Mouse (Mus musculus) heart, adult 2 months (tissue): Measurements from ENCODE around the gene Jam3.

Experiments
- CTCF ChIP-seq: fragments of 200-600 bp; IDR thresholded peaks from 2 replicates; pipeline ENCODE4 v1.8.1; 2022; ENCODE audit warnings: antibody characterized with exemption, mild to moderate bottlenecking, moderate library complexity
- POLR2A ChIP-seq: fragments of 200-500 bp; IDR thresholded peaks from 2 replicates; pipeline ENCODE4 v1.6.1; 2011; ENCODE audit warnings: mild to moderate bottlenecking, low read depth, low read length, control low read depth; ENCODE audit not compliant: insufficient read depth

GRCm38 (mm10) chr9:27134410-27134809 is 20.8 kb downstream of the Jam3 start:
- no peak for TF ChIP-seq POLR2A
- peak; percentile 95 for TF ChIP-seq CTCF
